Mouse (Mus musculus) brown adipose tissue, adult 24 weeks (tissue): ENCODE data around the gene Ehbp1l1. TPM values are rescaled to one million over a fixed set of nuclear protein-coding genes. Genes with fewer than 3 reads are reported as not detected.

Experiments used
- H3K27ac ChIP-seq: fragments of 200-500 bp; replicated peaks from 2 replicates; pipeline ENCODE4 v1.5.1; 2012; ENCODE audit warnings: low read depth, mild to moderate bottlenecking, low read length
- H3K4me1 ChIP-seq: fragments of 200-500 bp; 2 replicates; pipeline ENCODE4 v1.6.1; 2012; ENCODE audit warnings: low read length, mixed read lengths; ENCODE audit not compliant: control insufficient read depth, insufficient read depth, insufficient read length
- H3K4me3 ChIP-seq: fragments of 200-500 bp; 2 replicates; pipeline ENCODE4 v1.5.1; 2012; ENCODE audit warnings: low read depth, mild to moderate bottlenecking, low read length, moderate library complexity; ENCODE audit not compliant: insufficient read depth
- polyA plus RNA-seq: library from polyadenylated mRNA; stranded (reverse); fragments of >200 nt; gene quantifications from 2 replicates; pipeline ENCODE4 v1.2.4, GENCODE M21; 2012; ENCODE audit not compliant: missing spikeins, insufficient read depth, insufficient read length

Gene Ehbp1l1
- 45.3 and 47.1 TPM in 2 replicates for polyA plus RNA-seq

GRCm38 (mm10) chr19:5725767-5726515 lies at the start of gene Ehbp1l1:
Gene Ehbp1l1, minus strand, starts transcription at chr19:5726317.
- Histone ChIP-seq H3K4me3 (peak within 1 kb of the TSS; percentile 82), H3K4me1 (peaks cover 14% of the 10 kb centered on the region)

GRCm38 (mm10) chr19:5770925-5771860 lies 45.1 kb upstream of the Ehbp1l1 start, which contains the start of gene Scyl1:
Gene Scyl1, minus strand, starts transcription at chr19:5771419.
- H3K27ac ChIP-seq: peak within 1 kb of the TSS; percentile 81
- peaks cover 7% of the 10 kb centered on the region for H3K4me1 ChIP-seq
- peak within 1 kb of the TSS; percentile 83 for H3K4me3 ChIP-seq

More at GRCm38 (mm10) chr19:5725767-5726515, at the start of gene Ehbp1l1:
- peak within 1 kb of the TSS; percentile 94 for H3K27ac ChIP-seq

- no peak overlapping the region for H3K27ac ChIP-seq
- peaks cover 7% of the 10 kb centered on the region for H3K4me1 ChIP-seq
- H3K4me3 ChIP-seq: peak overlapping the region; percentile 83
Observed at GRCm38 (mm10) chr19:5770311-5770710, 44.2 kb upstream of the Ehbp1l1 start.

GRCm38 (mm10) chr19:5767271-5767670 lies 41.2 kb upstream of the Ehbp1l1 start:
- Histone ChIP-seq H3K27ac (no peak overlapping the region), H3K4me3 (no peak overlapping the region), H3K4me1 (peaks cover 7% of the 10 kb centered on the region)

GRCm38 (mm10) chr19:5763163-5763562 lies 37.0 kb upstream of the Ehbp1l1 start:
- H3K4me1 ChIP-seq: no peaks in the 10 kb centered on the region; the same call in 1 of the 2 replicates
- no peak overlapping the region for H3K4me3 ChIP-seq
- H3K27ac ChIP-seq: no peak overlapping the region

GRCm38 (mm10) chr19:5758878-5759403 lies 32.8 kb upstream of the Ehbp1l1 start:
- no peaks in the 10 kb centered on the region; the same call in 1 of the 2 replicates for H3K4me1 ChIP-seq
- H3K27ac ChIP-seq: no peak overlapping the region
- H3K4me3 ChIP-seq: no peak overlapping the region

- Histone ChIP-seq H3K27ac (no peak overlapping the region), H3K4me3 (no peak overlapping the region), H3K4me1 (no peaks in the 10 kb centered on the region; the same call in 1 of the 2 replicates)
Observed at GRCm38 (mm10) chr19:5756991-5757636, 31.0 kb upstream of the Ehbp1l1 start.

GRCm38 (mm10) chr19:5756321-5756985 lies 30.3 kb upstream of the Ehbp1l1 start:
- Histone ChIP-seq H3K27ac (no peak overlapping the region), H3K4me1 (no peaks in the 10 kb centered on the region; the same call in 1 of the 2 replicates), H3K4me3 (no peak overlapping the region)

- Histone ChIP-seq H3K4me3 (no peak overlapping the region), H3K4me1 (no peaks in the 10 kb centered on the region; the same call in 1 of the 2 replicates), H3K27ac (no peak overlapping the region)
Observed at GRCm38 (mm10) chr19:5751742-5752141, 25.6 kb upstream of the Ehbp1l1 start.

GRCm38 (mm10) chr19:5750951-5751350 lies 24.8 kb upstream of the Ehbp1l1 start:
- no peak overlapping the region for H3K27ac ChIP-seq
- no peaks in the 10 kb centered on the region; the same call in 1 of the 2 replicates for H3K4me1 ChIP-seq
- H3K4me3 ChIP-seq: no peak overlapping the region

- no peaks in the 10 kb centered on the region; the same call in 1 of the 2 replicates for H3K4me1 ChIP-seq
- no peak overlapping the region for H3K27ac ChIP-seq
- no peak overlapping the region for H3K4me3 ChIP-seq
Observed at GRCm38 (mm10) chr19:5749476-5749875, 23.4 kb upstream of the Ehbp1l1 start.

GRCm38 (mm10) chr19:5746907-5747363 lies 20.8 kb upstream of the Ehbp1l1 start:
- Histone ChIP-seq H3K4me1 (peaks cover 3% of the 10 kb centered on the region), H3K4me3 (no peak overlapping the region), H3K27ac (no peak overlapping the region)

- Histone ChIP-seq H3K27ac (no peak overlapping the region), H3K4me3 (0 out of 2 replicates have a peak overlapping the region, but pooled peaks have one; percentile 11), H3K4me1 (peaks cover 3% of the 10 kb centered on the region)
Observed at GRCm38 (mm10) chr19:5745756-5746710, 19.9 kb upstream of the Ehbp1l1 start.
